Mouse (Mus musculus) lung, embryonic 16.5 days (tissue): ENCODE measurements around the gene Usp5. TPM values are rescaled to one million over a fixed set of nuclear protein-coding genes. Genes with fewer than 3 reads are reported as not detected.
"Not testable (repeated sequence)": the region's sequence is repeated elsewhere in the genome, so short reads cannot be mapped to it uniquely, and the experiment has no call there.

Experiments used
- ATAC-seq: fragments of 200-750 bp; cut with Nextera tagmentation; 2 replicates; pipeline ENCODE4 v1.8.0; 2017; ENCODE audit warnings: low read depth, mild to moderate bottlenecking, moderate library complexity
- H3K27ac ChIP-seq: fragments of 300-500 bp; sonication (generic); 2 replicates; pipeline ENCODE4 v1.5.1; 2014; ENCODE audit warnings: mild to moderate bottlenecking, control low read depth, low read length
- H3K27me3 ChIP-seq: fragments of 300-500 bp; sonication (generic); 2 replicates; pipeline ENCODE4 v1.6.1; 2014; ENCODE audit warnings: low read depth, low read length, mixed read lengths; ENCODE audit not compliant: control insufficient read depth, insufficient read depth
- H3K36me3 ChIP-seq: fragments of 300-500 bp; sonication (generic); 2 replicates; pipeline ENCODE4 v1.6.1; 2014; ENCODE audit warnings: low read length; ENCODE audit not compliant: control insufficient read depth, insufficient read depth
- H3K4me1 ChIP-seq: fragments of 300-500 bp; sonication (generic); replicated peaks from 2 replicates; pipeline ENCODE4 v1.6.1; 2014; ENCODE audit warnings: low read length, mixed read lengths; ENCODE audit not compliant: control insufficient read depth, insufficient read depth
- H3K4me2 ChIP-seq: fragments of 300-500 bp; sonication (generic); 2 replicates; pipeline ENCODE4 v1.6.1; 2014; ENCODE audit warnings: low read depth, low read length, control low read depth
- H3K4me3 ChIP-seq: fragments of 300-500 bp; sonication (generic); 2 replicates; pipeline ENCODE4 v1.5.1; 2014; ENCODE audit warnings: mild to moderate bottlenecking, low read length, control low read depth
- H3K9ac ChIP-seq: fragments of 300-500 bp; sonication (generic); 2 replicates; pipeline ENCODE4 v1.6.1; 2014; ENCODE audit warnings: low read length, control low read depth
- H3K9me3 ChIP-seq: fragments of 300-500 bp; sonication (generic); 2 replicates; pipeline ENCODE4 v1.6.1; 2016; ENCODE audit warnings: low read length; ENCODE audit not compliant: control insufficient read depth
- WGBS: fragments of 180-500 bp; shearing (Covaris S2); extraction: QIAGEN DNeasy Blood & Tissue Kit; methylation state at CpG from one replicate; pipeline ENCODE4 v1.1.7; 2014; 5-methylcytosine and 5-hydroxymethylcytosine counted together
- polyA plus RNA-seq: library from polyadenylated mRNA; unstranded; fragments of >200 nt; fragmentation: Nextera tagmentation; extraction: Ambion mirVana; gene quantifications from 2 replicates; pipeline ENCODE4 v1.2.1, GENCODE M21; 2015

Usp5 gene
- polyA plus RNA-seq, 1 experiment from 2014 or later = 139 TPM

GRCm38 (mm10) chr6:124850535-124850934, 21.3 kb upstream of the Usp5 start:
- Histone ChIP-seq H3K27me3 (no peaks in the 10 kb centered on the region), H3K9ac (no peak overlapping the region), H3K4me3 (no peak overlapping the region), H3K4me1 (peaks cover 2% of the 10 kb centered on the region; the same call in 1 of the 2 replicates), H3K4me2 (no peak overlapping the region), H3K36me3 (no peaks in the 10 kb centered on the region; the same call in 1 of the 2 replicates), H3K27ac (no peak overlapping the region), H3K9me3 (no peaks in the 10 kb centered on the region)
- 51% methylated on average over 8 of the region's 8 CpGs for WGBS
- ATAC-seq = no peak

- ATAC-seq = peak; percentile 88
- Histone ChIP-seq H3K27me3 (no peaks in the 10 kb centered on the region), H3K4me3 (no peak overlapping the region), H3K4me1 (peaks cover 2% of the 10 kb centered on the region; the same call in 1 of the 2 replicates), H3K9ac (no peak overlapping the region), H3K36me3 (no peaks in the 10 kb centered on the region; the same call in 1 of the 2 replicates), H3K4me2 (no peak overlapping the region), H3K27ac (no peak overlapping the region), H3K9me3 (no peaks in the 10 kb centered on the region)
- WGBS = 11% methylated on average over 9 of the region's 9 CpGs
Measured at GRCm38 (mm10) chr6:124847305-124847704, 18.0 kb upstream of the Usp5 start.

GRCm38 (mm10) chr6:124840241-124841167, 11.2 kb upstream of the Usp5 start, which contains the start of gene Gnb3:
Gene Gnb3, minus strand, starts transcription at chr6:124840275.
- Histone ChIP-seq H3K36me3 (no peaks in the 10 kb centered on the region; the same call in 1 of the 2 replicates), H3K9me3 (no peaks in the 10 kb centered on the region), H3K4me3 (no peak within 1 kb of the TSS), H3K27ac (no peak within 1 kb of the TSS), H3K4me2 (no peak within 1 kb of the TSS), H3K27me3 (no peaks in the 10 kb centered on the region), H3K9ac (no peak within 1 kb of the TSS), H3K4me1 (peaks cover 21% of the 10 kb centered on the region)
- WGBS = 26% methylated on average over 15 of the region's 15 CpGs
- no peak for ATAC-seq

GRCm38 (mm10) chr6:124839805-124840204, 10.5 kb upstream of the Usp5 start:
- Histone ChIP-seq H3K9ac (no peak overlapping the region), H3K4me2 (no peak overlapping the region), H3K4me1 (peaks cover 21% of the 10 kb centered on the region), H3K9me3 (no peaks in the 10 kb centered on the region), H3K27me3 (no peaks in the 10 kb centered on the region), H3K4me3 (no peak overlapping the region), H3K36me3 (no peaks in the 10 kb centered on the region), H3K27ac (no peak overlapping the region)
- WGBS = 7% methylated on average over 8 of the region's 8 CpGs
- ATAC-seq = no peak

- Histone ChIP-seq H3K4me2 (no peak overlapping the region), H3K27ac (no peak overlapping the region), H3K27me3 (no peaks in the 10 kb centered on the region), H3K9me3 (no peaks in the 10 kb centered on the region), H3K4me3 (no peak overlapping the region), H3K9ac (no peak overlapping the region), H3K36me3 (peaks cover 18% of the 10 kb centered on the region), H3K4me1 (peaks cover 21% of the 10 kb centered on the region)
- ATAC-seq = peak; percentile 51
- WGBS = 49% methylated on average over 7 of the region's 7 CpGs
Measured at GRCm38 (mm10) chr6:124836411-124836810, 7.1 kb upstream of the Usp5 start.

GRCm38 (mm10) chr6:124835531-124835930, 6.2 kb upstream of the Usp5 start:
- 60% methylated on average over 10 of the region's 10 CpGs for WGBS

GRCm38 (mm10) chr6:124834512-124835081, 5.3 kb upstream of the Usp5 start:
- Histone ChIP-seq H3K36me3 (peaks cover 18% of the 10 kb centered on the region), H3K4me3 (no peak overlapping the region), H3K27ac (no peak overlapping the region), H3K4me1 (peaks cover 27% of the 10 kb centered on the region), H3K9me3 (no peaks in the 10 kb centered on the region), H3K27me3 (no peaks in the 10 kb centered on the region), H3K4me2 (no peak overlapping the region), H3K9ac (no peak overlapping the region)
- ATAC-seq = no peak
- 79% methylated on average over 6 of the region's 6 CpGs for WGBS

More at GRCm38 (mm10) chr6:124835531-124835930, 6.2 kb upstream of the Usp5 start:
- Histone ChIP-seq H3K4me1 (peaks cover 28% of the 10 kb centered on the region), H3K9ac (no peak overlapping the region), H3K4me3 (no peak overlapping the region), H3K36me3 (peaks cover 18% of the 10 kb centered on the region), H3K27ac (no peak overlapping the region), H3K27me3 (no peaks in the 10 kb centered on the region), H3K4me2 (no peak overlapping the region), H3K9me3 (no peaks in the 10 kb centered on the region)
- no peak for ATAC-seq

- H3K36me3 ChIP-seq = peaks cover 18% of the 10 kb centered on the region
- H3K4me2 ChIP-seq = no peak overlapping the region
- H3K4me3 ChIP-seq = no peak overlapping the region
- no peak overlapping the region for H3K27ac ChIP-seq
- H3K9ac ChIP-seq = no peak overlapping the region
- no peaks in the 10 kb centered on the region for H3K27me3 ChIP-seq
- no peak for ATAC-seq
- WGBS = 90% methylated on average over 8 of the region's 8 CpGs
- peaks cover 19% of the 10 kb centered on the region for H3K4me1 ChIP-seq
- no peaks in the 10 kb centered on the region for H3K9me3 ChIP-seq
Measured at GRCm38 (mm10) chr6:124831649-124832048, 2.4 kb upstream of the Usp5 start.

- ATAC-seq, H3K9ac ChIP-seq, H3K27me3 ChIP-seq, H3K27ac ChIP-seq, H3K9me3 ChIP-seq: not testable (repeated sequence)
- 92% methylated on average over 4 of the region's 4 CpGs for WGBS
- Histone ChIP-seq H3K4me2 (peak overlapping the region; percentile 83), H3K4me3 (peak overlapping the region; percentile 76), H3K36me3 (peaks cover 18% of the 10 kb centered on the region), H3K4me1 (peaks cover 19% of the 10 kb centered on the region)
Measured at GRCm38 (mm10) chr6:124831199-124831598, 1.9 kb upstream of the Usp5 start.
